In genomic region chr17:35701978-35702461, GRCm38 (mm10) we compare ENCODE assay signal across 8 mouse cellular contexts. TPM values are rescaled to one million over a fixed set of nuclear protein-coding genes. Genes with fewer than 3 reads are reported as not detected.
DNase-seq lines count a peak whose midpoint lies in the region; ATAC-seq and TF ChIP-seq lines count a peak whose summit lies in the region.

No protein-coding gene starts in this region.

- H3K27ac ChIP-seq in heart, embryonic 13.5 days (replicated peaks) = peak overlapping the region; percentile 99
- H3K27ac ChIP-seq in kidney, postnatal 0 days = peak overlapping the region; percentile 99

- peak overlapping the region; percentile 96 for H3K9ac ChIP-seq in heart, embryonic 13.5 days
- peak overlapping the region; percentile 84 for H3K9ac ChIP-seq in kidney, postnatal 0 days (ENCODE audit: low read depth, low read length)

- 3% methylated on average over 16 of the region's 16 CpGs for WGBS in heart, embryonic 13.5 days
- WGBS in kidney, postnatal 0 days = 2% methylated on average over 16 of the region's 16 CpGs

- ATAC-seq in heart, embryonic 13.5 days (ENCODE audit: extremely low read depth, insufficient number of reproducible peaks, low FRiP score, low TSS enrichment) = peak; percentile 11; the same call in 1 of the 2 replicates
- ATAC-seq in kidney, postnatal 0 days (replicated peaks; ENCODE audit: low FRiP score, low read depth) = peak; percentile 30

- DNase-seq in adrenal gland, adult (ENCODE audit: inconsistent age in 2 of 2, low spot score in 1 of 2) = peak; percentile 56 to 58
- no peak for DNase-seq in adrenal gland, adult 18-20 months (ENCODE audit: low spot score in 2 of 2)
- DNase-seq in cerebellum, postnatal 36 days = peak; percentile 60 to 72
- DNase-seq in kidney, postnatal 0 days (ENCODE audit: low spot score) = peak; percentile 83
- peak; percentile 51 for DNase-seq in lung, postnatal 25 days (ENCODE audit: low spot score)
- peak; percentile 79 for DNase-seq in yolk sac, embryonic 10.5 days (ENCODE audit: low spot score)
- DNase-seq in layer of hippocampus, adult 11-12 months (ENCODE audit: low spot score) = no peak

- H3K27me3 ChIP-seq in heart, embryonic 13.5 days (replicated peaks) = peaks cover 10% of the 10 kb centered on the region; the same call in 1 of the 2 replicates
- H3K27me3 ChIP-seq in kidney, postnatal 0 days (ENCODE audit: insufficient read depth, low read length) = no peaks in the 10 kb centered on the region

- H3K4me3 ChIP-seq in heart, embryonic 13.5 days = peak overlapping the region; percentile 84
- H3K4me3 ChIP-seq in kidney, postnatal 0 days (replicated peaks; ENCODE audit: low read depth, low read length) = peak overlapping the region; percentile 74

- TF ChIP-seq CTCF in kidney, postnatal 0 days (IDR thresholded peaks at IDR 0.05; ENCODE audit: low read depth) = no peak

- peaks cover 6% of the 10 kb centered on the region for H3K36me3 ChIP-seq in heart, embryonic 13.5 days
- H3K36me3 ChIP-seq in kidney, postnatal 0 days (ENCODE audit: insufficient read depth, low read length) = no peaks in the 10 kb centered on the region

- H3K4me1 ChIP-seq in heart, embryonic 13.5 days = peaks cover 71% of the 10 kb centered on the region
- peaks cover 39% of the 10 kb centered on the region for H3K4me1 ChIP-seq in kidney, postnatal 0 days (replicated peaks; ENCODE audit: insufficient read depth, low read length)

- peak overlapping the region; percentile 81 for H3K4me2 ChIP-seq in heart, embryonic 13.5 days
- H3K4me2 ChIP-seq in kidney, postnatal 0 days (ENCODE audit: low read length) = peak overlapping the region; percentile 89

- H3K9me3 ChIP-seq in heart, embryonic 13.5 days = no peaks in the 10 kb centered on the region
- no peaks in the 10 kb centered on the region for H3K9me3 ChIP-seq in kidney, postnatal 0 days (replicated peaks; ENCODE audit: low read length)

RNA-seq across cellular contexts. Expression of gene Ddr1, which starts 2.4 kb away (rescaled TPM):
- total RNA-seq in adrenal gland, adult 18-20 months (2021) = 10 to 100 TPM; 33.5 to 44.1 TPM
- 122 and 130 TPM in 2 replicates for polyA plus RNA-seq in heart, embryonic 13.5 days (2015; fragmentation: Nextera tagmentation; extraction: Ambion mirVana)
- 89.1 and 94.3 TPM in 2 replicates for polyA plus RNA-seq in kidney, postnatal 0 days (2015; fragmentation: Nextera tagmentation; extraction: Ambion mirVana)

RNA-seq across cellular contexts. Expression of gene Gtf2h4, which starts 28.5 kb away (rescaled TPM):
- 10 to 100 TPM; 20.2 to 20.8 TPM for total RNA-seq in adrenal gland, adult 18-20 months (2021)
- polyA plus RNA-seq in heart, embryonic 13.5 days (2015; fragmentation: Nextera tagmentation; extraction: Ambion mirVana) = 25.7 and 27.7 TPM in 2 replicates
- polyA plus RNA-seq in kidney, postnatal 0 days (2015; fragmentation: Nextera tagmentation; extraction: Ambion mirVana) = 35.6 and 36.5 TPM in 2 replicates

RNA-seq across cellular contexts. Expression of gene Vars2, which starts 34.6 kb away (rescaled TPM):
- total RNA-seq in adrenal gland, adult 18-20 months (2021) = 10 to 100 TPM; 37.2 to 38.7 TPM
- polyA plus RNA-seq in heart, embryonic 13.5 days (2015; fragmentation: Nextera tagmentation; extraction: Ambion mirVana) = 12.2 and 13.5 TPM in 2 replicates
- polyA plus RNA-seq in kidney, postnatal 0 days (2015; fragmentation: Nextera tagmentation; extraction: Ambion mirVana) = 12.7 and 13.5 TPM in 2 replicates

RNA-seq across cellular contexts. Expression of gene Mucl3, which starts 58.5 kb away (rescaled TPM):
- not detected for total RNA-seq in adrenal gland, adult 18-20 months (2021)
- 0.36 and 0.39 TPM in 2 replicates for polyA plus RNA-seq in heart, embryonic 13.5 days (2015; fragmentation: Nextera tagmentation; extraction: Ambion mirVana)
- 0.11 and 0.13 TPM in 2 replicates for polyA plus RNA-seq in kidney, postnatal 0 days (2015; fragmentation: Nextera tagmentation; extraction: Ambion mirVana)

Comparison
In these comparisons a context has a peak if more than half of its experiments do, and no peak if none do; other contexts are left out.
1. DNase-seq: peak in adrenal gland, adult (2 of 2), cerebellum, postnatal 36 days (2 of 2), kidney, postnatal 0 days (single experiment), lung, postnatal 25 days (single experiment) and yolk sac, embryonic 10.5 days (single experiment); none in adrenal gland, adult 18-20 months (0 of 2) and layer of hippocampus, adult 11-12 months (single experiment).